Mouse (Mus musculus) inflammation-experienced regulatory T-cells, adult 16 weeks (primary cell): Measurements from ENCODE around the gene Hist2h3c2. TPM values are rescaled to one million over a fixed set of nuclear protein-coding genes. Genes with fewer than 3 reads are reported as not detected.

Experiments
- polyA plus RNA-seq: library from polyadenylated mRNA; unstranded; fragments of 100-300 nt; shearing (Covaris generic); gene quantifications from one replicate; pipeline ENCODE4 v1.2.1, GENCODE M21; 2017

The Hist2h3c2 gene
- 0.43 TPM for polyA plus RNA-seq

DNA sequence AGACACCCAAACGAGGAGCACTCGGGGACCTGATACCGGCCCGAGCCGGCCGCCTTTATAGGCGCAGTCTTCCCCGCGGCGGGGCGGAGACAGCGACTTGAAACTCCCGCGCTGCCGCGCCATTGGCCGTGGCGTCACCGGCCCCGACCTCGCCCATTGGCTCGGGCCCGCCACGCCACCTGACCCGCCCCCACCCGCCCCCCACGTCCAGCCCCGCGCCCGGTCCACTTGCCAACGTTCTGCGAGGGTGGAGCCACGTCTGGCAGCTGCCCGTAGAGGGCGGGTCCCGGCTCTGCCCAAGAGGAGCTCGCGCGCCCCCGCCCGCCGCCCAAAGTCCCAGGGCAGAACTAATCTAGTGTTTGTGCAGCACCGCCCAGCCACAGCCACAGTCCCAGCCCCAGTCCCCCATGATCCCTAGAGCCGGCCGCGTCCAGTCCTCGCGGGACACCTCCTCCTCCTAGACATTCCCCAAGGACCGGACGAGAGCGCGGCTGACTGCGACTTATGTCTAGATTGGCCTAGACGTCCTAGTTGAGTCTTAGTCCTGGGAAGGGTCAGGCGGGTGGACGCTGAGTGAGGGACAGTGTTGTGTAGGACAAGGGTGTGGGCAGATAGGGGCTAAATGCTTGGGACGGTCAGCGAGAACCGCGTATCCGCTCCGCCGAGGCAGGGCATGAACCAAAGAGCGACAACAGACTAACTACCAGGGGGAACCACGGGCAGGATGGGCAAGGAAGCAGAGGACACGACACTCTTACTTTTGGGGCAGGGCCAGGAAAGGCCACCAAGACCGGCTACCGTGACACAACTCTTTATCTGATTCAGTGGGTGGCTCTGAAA lies at the start of gene Hist2h3c2:
Gene Hist2h3c2 (minus strand): TSS at position 174 of the 840 bp plus-strand sequence.

DNA sequence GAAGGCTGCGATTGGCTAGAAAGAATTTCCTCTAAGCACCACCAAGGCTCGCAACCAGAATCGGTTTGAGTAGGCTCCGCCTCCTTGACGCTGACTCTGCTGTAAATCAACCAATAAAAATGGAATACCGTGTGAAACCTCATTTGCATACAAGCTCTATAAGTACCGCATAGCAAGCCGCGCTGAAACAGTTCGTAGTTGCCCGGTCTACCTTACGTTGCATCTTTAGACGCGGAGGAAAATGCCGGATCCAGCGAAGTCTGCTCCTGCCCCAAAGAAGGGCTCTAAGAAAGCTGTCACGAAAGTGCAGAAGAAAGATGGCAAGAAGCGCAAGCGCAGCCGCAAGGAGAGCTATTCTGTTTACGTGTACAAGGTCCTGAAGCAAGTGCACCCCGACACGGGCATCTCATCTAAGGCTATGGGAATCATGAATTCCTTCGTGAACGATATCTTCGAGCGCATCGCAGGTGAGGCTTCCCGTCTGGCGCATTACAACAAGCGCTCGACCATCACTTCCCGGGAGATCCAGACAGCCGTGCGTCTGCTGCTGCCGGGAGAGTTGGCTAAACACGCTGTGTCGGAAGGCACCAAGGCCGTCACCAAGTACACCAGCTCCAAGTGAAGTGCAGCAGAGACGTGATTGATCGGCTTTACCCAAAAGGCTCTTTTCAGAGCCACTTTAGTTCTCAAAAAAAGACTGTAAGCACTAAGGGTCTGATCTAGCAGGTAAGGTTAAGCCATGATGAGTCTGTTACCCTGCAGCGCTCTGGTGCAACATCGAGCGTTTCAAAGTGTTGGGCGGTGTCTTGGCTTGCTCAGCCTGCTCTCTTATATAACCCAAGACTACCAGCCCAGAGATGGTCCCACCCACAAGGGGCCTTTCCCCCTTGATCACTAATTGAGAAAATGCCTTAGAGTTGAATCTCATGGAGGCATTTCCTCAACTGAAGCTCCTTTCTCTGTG lies 30.9 kb upstream of the Hist2h3c2 start, which contains the start of gene Hist2h2bb:
Gene Hist2h2bb (plus strand): TSS at position 242 of the 964 bp plus-strand sequence.

GRCm38 (mm10) chr3:96268051-96268775 lies 29.3 kb upstream of the Hist2h3c2 start, which contains the start of gene Hist2h3b:
TSS of gene Hist2h3b (plus strand) at chr3:96268654.

DNA sequence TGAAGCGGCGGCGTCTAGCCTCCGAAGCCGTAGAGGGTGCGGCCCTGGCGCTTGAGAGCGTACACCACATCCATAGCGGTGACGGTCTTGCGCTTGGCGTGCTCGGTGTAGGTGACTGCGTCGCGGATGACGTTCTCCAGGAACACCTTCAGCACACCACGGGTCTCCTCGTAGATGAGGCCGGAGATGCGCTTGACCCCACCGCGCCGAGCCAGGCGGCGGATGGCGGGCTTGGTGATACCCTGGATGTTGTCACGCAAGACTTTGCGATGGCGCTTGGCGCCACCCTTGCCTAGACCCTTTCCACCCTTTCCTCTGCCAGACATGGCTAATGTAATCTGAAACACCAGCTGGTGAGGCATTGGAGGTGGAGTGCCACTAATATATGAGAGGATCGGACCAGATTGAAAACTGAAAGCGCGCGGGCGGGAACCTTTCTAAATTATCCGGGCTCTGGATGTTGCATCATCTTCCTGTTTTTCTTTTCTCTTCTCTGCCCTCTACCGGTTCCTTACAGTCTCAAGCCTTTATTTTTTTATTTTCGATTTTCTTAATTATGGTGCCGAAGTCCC lies 24.1 kb upstream of the Hist2h3c2 start, which contains the start of gene Hist2h4:
Gene Hist2h4 (minus strand): TSS at position 333 of the 572 bp plus-strand sequence.

GRCm38 (mm10) chr3:96246427-96246856 lies 7.5 kb upstream of the Hist2h3c2 start, which contains the start of gene Hist2h3c1:
TSS of gene Hist2h3c1 (plus strand) at chr3:96246685.

DNA sequence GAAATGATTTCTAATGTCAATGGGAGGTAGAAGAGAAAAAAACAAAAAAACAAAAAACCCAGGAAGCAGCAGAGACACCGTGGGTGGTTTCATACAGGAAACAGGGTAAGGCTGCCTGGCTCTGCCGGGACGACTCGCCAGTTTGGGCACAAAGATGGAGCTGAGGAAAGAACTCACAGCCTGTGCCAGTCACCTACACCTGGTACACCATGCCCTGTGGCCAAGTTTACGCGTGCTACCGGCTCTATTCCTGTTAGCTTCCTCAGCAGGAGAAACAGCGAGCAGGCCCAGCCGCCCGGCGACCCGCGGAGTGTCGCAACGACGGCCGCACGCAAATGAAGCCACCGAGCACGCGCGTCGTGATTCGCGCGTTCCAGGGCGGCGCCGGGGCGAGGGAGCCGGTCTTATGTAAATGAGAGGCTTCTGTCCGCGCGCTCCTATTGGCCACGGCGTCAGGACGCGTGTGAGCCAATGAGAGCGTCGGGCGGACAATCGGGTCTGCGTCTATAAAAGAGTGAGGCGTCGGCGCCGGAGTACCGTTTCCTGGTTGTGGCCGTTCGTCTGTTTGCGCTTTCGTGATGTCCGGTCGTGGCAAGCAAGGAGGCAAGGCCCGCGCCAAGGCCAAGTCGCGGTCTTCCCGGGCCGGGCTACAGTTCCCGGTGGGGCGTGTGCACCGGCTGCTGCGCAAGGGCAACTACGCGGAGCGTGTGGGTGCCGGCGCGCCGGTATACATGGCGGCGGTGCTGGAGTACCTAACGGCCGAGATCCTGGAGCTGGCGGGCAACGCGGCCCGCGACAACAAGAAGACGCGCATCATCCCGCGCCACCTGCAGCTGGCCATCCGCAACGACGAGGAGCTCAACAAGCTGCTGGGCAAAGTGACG lies 6.3 kb upstream of the Hist2h3c2 start, which contains the start of gene Hist2h2aa1:
Gene Hist2h2aa1 (plus strand): TSS at position 495 of the 884 bp plus-strand sequence.

GRCm38 (mm10) chr3:96239949-96240798 lies 1.2 kb upstream of the Hist2h3c2 start, which contains the start of gene Hist2h2aa2:
TSS of gene Hist2h2aa2 (minus strand) at chr3:96240276.

DNA sequence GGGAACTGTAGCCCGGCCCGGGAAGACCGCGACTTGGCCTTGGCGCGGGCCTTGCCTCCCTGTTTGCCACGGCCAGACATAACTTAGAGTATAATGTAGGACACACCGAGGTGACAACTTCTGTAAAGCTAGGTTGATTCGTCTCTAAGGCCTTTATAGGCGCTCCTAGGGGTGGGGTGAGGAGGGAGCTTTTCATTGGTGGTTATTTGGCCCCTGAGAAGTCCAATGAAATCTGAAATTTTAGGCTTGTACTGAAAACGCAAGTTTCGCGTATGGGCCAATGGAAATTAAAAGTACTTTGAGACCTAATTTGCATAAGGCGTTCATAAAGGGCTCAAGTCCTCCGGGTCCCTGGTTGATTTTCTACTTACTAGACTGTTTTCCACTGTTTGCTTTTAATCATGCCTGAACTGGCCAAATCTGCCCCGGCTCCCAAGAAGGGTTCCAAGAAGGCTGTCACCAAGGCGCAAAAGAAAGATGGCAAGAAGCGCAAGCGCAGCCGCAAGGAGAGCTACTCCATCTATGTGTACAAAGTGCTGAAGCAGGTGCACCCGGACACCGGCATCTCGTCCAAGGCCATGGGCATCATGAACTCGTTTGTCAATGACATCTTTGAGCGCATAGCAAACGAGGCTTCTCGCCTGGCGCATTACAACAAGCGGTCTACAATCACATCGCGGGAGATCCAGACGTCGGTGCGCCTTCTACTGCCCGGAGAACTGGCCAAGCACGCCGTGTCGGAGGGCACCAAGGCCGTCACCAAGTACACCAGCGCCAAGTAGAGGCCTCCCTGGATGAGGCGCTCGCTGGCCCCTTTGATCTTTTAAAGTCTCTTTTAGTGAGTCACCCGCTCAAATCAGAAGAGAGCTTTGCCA lies 17.9 kb downstream of the Hist2h3c2 start, which contains the start of the genes Hist2h2ac and Hist2h2be:
Gene Hist2h2ac (minus strand): TSS at position 116 of the 875 bp plus-strand sequence.
Gene Hist2h2be (plus strand): TSS at position 355 of the 875 bp plus-strand sequence.

GRCm38 (mm10) chr3:96219661-96220130 lies 19.2 kb downstream of the Hist2h3c2 start, which contains the start of the genes Bola1 and Hist2h2ab:
TSS of gene Bola1 (minus strand) at chr3:96219709.
TSS of gene Hist2h2ab (plus strand) at chr3:96219865.

Other genes with a start within 250 kb of the Hist2h3c2 start
- gene Plekho1, start 243.1 kb downstream of the Hist2h3c2 start, polyA plus RNA-seq, result 10.0 TPM
- 30.5 TPM for gene Vps45, start 180.7 kb downstream of the Hist2h3c2 start, polyA plus RNA-seq
- gene Otud7b, start 134.6 kb downstream of the Hist2h3c2 start, polyA plus RNA-seq, result 30.5 TPM
- 3.6 TPM for gene Mtmr11, start 77.1 kb downstream of the Hist2h3c2 start, polyA plus RNA-seq
- 175 TPM for gene Sf3b4, start 66.8 kb downstream of the Hist2h3c2 start, polyA plus RNA-seq
- 2.9 TPM for gene Sv2a, start 58.0 kb downstream of the Hist2h3c2 start, polyA plus RNA-seq
- 37.2 TPM for gene Bola1, start 19.4 kb downstream of the Hist2h3c2 start, polyA plus RNA-seq
- gene Hist2h2ab, start 19.3 kb downstream of the Hist2h3c2 start, polyA plus RNA-seq, result not detected
- 5.7 TPM for gene Hist2h2ac, start 18.2 kb downstream of the Hist2h3c2 start, polyA plus RNA-seq
- 4.3 TPM for gene Hist2h2be, start 18.0 kb downstream of the Hist2h3c2 start, polyA plus RNA-seq
- 39.8 TPM for gene Hist2h2aa2, start 1.1 kb upstream of the Hist2h3c2 start, polyA plus RNA-seq
- 1.5 TPM for gene Hist2h2aa1, start 6.4 kb upstream of the Hist2h3c2 start, polyA plus RNA-seq
- not detected for gene Hist2h3c1, start 7.6 kb upstream of the Hist2h3c2 start, polyA plus RNA-seq
- 2.3 TPM for gene Hist2h4, start 24.2 kb upstream of the Hist2h3c2 start, polyA plus RNA-seq
- 1.5 TPM for gene Hist2h3b, start 29.5 kb upstream of the Hist2h3c2 start, polyA plus RNA-seq
- gene Hist2h2bb, start 30.6 kb upstream of the Hist2h3c2 start, polyA plus RNA-seq, result 4.9 TPM
- gene Fcgr1, start 54.8 kb upstream of the Hist2h3c2 start, polyA plus RNA-seq, result 0.43 TPM
- gene BC107364, start 213.2 kb upstream of the Hist2h3c2 start, polyA plus RNA-seq, result not detected